Mouse (Mus musculus) forebrain, embryonic 14.5 days (tissue): ENCODE results near the gene Cdh1. TPM values are rescaled to one million over a fixed set of nuclear protein-coding genes. Genes with fewer than 3 reads are reported as not detected.

ENCODE experiments used
- ATAC-seq: fragments of 200-750 bp; cut with Nextera tagmentation; 2 replicates; pipeline ENCODE4 v1.8.0; 2017; ENCODE audit warnings: mild to moderate bottlenecking, moderate library complexity
- DNase-seq: peaks from one replicate; pipeline ENCODE4 v3.0.0-alpha.2; 2015; ENCODE audit warnings: low spot score
- H3K27ac ChIP-seq: fragments of 300-500 bp; sonication (generic); 2 replicates; pipeline ENCODE4 v1.5.1; 2014; ENCODE audit warnings: low read depth, mild to moderate bottlenecking, control low read depth, low read length, moderate library complexity
- H3K27me3 ChIP-seq: fragments of 300-500 bp; sonication (generic); replicated peaks from 2 replicates; pipeline ENCODE4 v1.6.1; 2014; ENCODE audit warnings: low read length, control low read depth, mixed read lengths; ENCODE audit not compliant: control insufficient read depth, insufficient read depth
- H3K36me3 ChIP-seq: fragments of 300-500 bp; sonication (generic); 2 replicates; pipeline ENCODE4 v1.6.1; 2014; ENCODE audit warnings: low read length, control low read depth; ENCODE audit not compliant: control insufficient read depth, insufficient read depth
- H3K4me1 ChIP-seq: fragments of 300-500 bp; sonication (generic); 2 replicates; pipeline ENCODE4 v1.6.1; 2014; ENCODE audit warnings: antibody characterized with exemption, low read length, control low read depth; ENCODE audit not compliant: control insufficient read depth, insufficient read depth
- H3K4me2 ChIP-seq: fragments of 300-500 bp; sonication (generic); 2 replicates; pipeline ENCODE4 v1.6.1; 2014; ENCODE audit warnings: mild to moderate bottlenecking, control low read depth, low read length
- H3K4me3 ChIP-seq: fragments of 300-500 bp; sonication (generic); 2 replicates; pipeline ENCODE4 v1.5.1; 2014; ENCODE audit warnings: low read depth, low read length, control low read depth
- H3K9ac ChIP-seq: fragments of 300-500 bp; sonication (generic); 2 replicates; pipeline ENCODE4 v1.6.1; 2014; ENCODE audit warnings: mild to moderate bottlenecking, low read length, control low read depth, moderate library complexity
- H3K9me3 ChIP-seq: fragments of 300-500 bp; sonication (generic); replicated peaks from 2 replicates; pipeline ENCODE4 v1.6.1; 2016; ENCODE audit warnings: low read length, control low read depth, mixed read lengths; ENCODE audit not compliant: control insufficient read depth
- WGBS: fragments of 180-500 bp; shearing (Covaris S2); extraction: QIAGEN DNeasy Blood & Tissue Kit; methylation state at CpG from one replicate; pipeline ENCODE4 v1.1.7; 2014; 5-methylcytosine and 5-hydroxymethylcytosine counted together
- polyA plus RNA-seq: library from polyadenylated mRNA; unstranded; fragments of >200 nt; fragmentation: Nextera tagmentation; extraction: Ambion mirVana; gene quantifications from 2 replicates; pipeline ENCODE4 v1.2.1, GENCODE M21; 2014

Cdh1 gene
- polyA plus RNA-seq, 1 experiment from 2014 or later: 1.9 TPM

DNA sequence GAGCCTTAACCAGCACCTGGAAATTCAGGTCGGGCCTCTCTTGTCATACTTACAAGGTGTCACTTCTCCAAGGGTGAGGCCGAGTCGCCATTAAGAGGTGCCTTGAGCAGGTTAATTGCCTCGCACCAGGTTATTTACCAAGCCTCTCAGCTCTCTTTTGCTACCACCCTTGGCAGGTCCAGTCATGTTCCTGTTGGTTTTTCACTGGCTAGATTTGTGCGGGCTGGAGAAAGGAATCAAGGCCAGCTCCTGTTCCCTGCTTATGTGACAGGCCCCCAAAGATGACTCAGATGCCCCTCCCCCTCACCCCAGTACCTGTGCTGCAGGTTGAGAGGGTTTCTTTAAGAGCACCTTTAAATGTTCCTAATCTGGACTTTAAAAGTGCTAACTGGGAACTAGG, 43.6 kb downstream of the Cdh1 start:
- Histone ChIP-seq H3K27ac (no peak overlapping the region), H3K9me3 (no peaks in the 10 kb centered on the region), H3K4me1 (no peaks in the 10 kb centered on the region), H3K4me3 (no peak overlapping the region), H3K27me3 (no peaks in the 10 kb centered on the region), H3K36me3 (no peaks in the 10 kb centered on the region), H3K4me2 (no peak overlapping the region), H3K9ac (no peak overlapping the region)
- 89% methylated on average over 5 of the region's 5 CpGs for WGBS
- ATAC-seq: no peak
- DNase-seq: no peak

DNA sequence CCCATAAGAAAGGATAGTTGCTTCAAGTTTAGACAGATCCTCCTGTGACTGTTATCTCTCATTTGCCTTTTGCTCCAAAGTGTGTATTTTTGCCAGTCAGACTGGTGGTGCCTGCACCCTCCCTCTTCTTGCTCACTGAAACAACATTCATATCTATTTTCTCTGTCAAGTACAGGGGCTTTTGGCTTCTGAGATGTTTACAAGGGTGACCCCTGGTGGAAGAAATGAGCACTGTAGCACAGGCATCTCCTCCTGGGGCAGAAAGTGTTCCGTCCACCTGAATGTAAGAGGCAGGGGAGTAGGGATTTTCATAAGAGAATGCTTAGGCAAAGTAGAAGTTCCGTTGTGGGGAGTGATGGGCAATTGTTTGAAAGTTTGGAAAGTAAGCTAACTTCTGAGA, 44.2 kb downstream of the Cdh1 start:
- Histone ChIP-seq H3K36me3 (no peaks in the 10 kb centered on the region), H3K4me2 (no peak overlapping the region), H3K27me3 (no peaks in the 10 kb centered on the region), H3K9me3 (no peaks in the 10 kb centered on the region), H3K9ac (no peak overlapping the region), H3K4me1 (no peaks in the 10 kb centered on the region), H3K27ac (no peak overlapping the region), H3K4me3 (no peak overlapping the region)
- DNase-seq (peak; percentile 83), ATAC-seq (0 out of 2 replicates have a peak, but pooled peaks have one; percentile 26)
- WGBS: 37% methylated on average over 2 of the region's 2 CpGs

DNA sequence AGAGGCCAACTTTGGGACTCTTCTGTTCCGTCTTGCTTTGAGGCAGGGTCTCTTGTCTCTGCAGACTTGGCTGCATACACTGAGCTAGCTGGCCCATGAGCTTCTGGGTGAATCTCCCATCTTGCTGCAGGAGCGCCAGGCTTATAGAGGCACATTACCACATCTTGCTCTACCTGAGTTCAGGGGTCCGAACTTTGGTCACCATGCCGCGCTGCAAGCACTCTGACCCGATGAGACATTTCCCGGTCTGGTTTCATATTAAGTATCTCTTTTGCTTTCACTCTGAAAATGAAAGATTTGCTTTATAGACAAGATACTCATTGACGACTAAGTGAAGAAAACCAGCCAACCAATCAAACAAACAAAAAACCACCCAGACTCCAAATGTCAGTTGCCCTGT, 45.3 kb downstream of the Cdh1 start:
- no peak overlapping the region for H3K4me3 ChIP-seq
- no peak overlapping the region for H3K9ac ChIP-seq
- H3K4me1 ChIP-seq: no peaks in the 10 kb centered on the region
- 91% methylated on average over 8 of the region's 8 CpGs for WGBS
- DNase-seq (no peak), ATAC-seq (no peak)
- no peaks in the 10 kb centered on the region for H3K36me3 ChIP-seq
- H3K4me2 ChIP-seq: no peak overlapping the region
- no peak overlapping the region for H3K27ac ChIP-seq
- H3K27me3 ChIP-seq: no peaks in the 10 kb centered on the region
- no peaks in the 10 kb centered on the region for H3K9me3 ChIP-seq

DNA sequence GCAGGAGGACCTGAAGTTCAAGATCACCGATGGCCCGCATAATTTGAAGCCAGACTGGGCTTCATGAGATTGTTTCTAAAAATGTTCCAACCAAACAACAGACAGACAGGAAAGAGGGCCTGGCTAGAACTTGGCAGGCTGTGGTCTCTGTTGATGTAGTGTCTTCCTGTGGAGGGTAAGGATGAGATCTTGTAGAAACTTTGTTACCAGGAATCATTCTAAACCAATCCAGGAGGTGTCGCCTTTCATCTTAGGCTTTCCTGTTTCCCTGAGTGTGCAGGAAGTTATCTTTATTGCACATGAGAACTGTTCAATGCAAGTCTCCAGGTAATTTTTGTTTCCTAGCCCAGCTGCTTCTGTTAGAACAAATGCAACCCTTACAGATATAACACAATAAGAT, 48.8 kb downstream of the Cdh1 start:
- H3K4me2 ChIP-seq: no peak overlapping the region
- no peaks in the 10 kb centered on the region for H3K27me3 ChIP-seq
- no peak overlapping the region for H3K27ac ChIP-seq
- H3K9ac ChIP-seq: no peak overlapping the region
- DNase-seq: no peak
- no peaks in the 10 kb centered on the region for H3K9me3 ChIP-seq
- WGBS: 95% methylated on average over 3 of the region's 3 CpGs
- H3K36me3 ChIP-seq: no peaks in the 10 kb centered on the region
- no peak overlapping the region for H3K4me3 ChIP-seq
- ATAC-seq: no peak
- H3K4me1 ChIP-seq: no peaks in the 10 kb centered on the region

DNA sequence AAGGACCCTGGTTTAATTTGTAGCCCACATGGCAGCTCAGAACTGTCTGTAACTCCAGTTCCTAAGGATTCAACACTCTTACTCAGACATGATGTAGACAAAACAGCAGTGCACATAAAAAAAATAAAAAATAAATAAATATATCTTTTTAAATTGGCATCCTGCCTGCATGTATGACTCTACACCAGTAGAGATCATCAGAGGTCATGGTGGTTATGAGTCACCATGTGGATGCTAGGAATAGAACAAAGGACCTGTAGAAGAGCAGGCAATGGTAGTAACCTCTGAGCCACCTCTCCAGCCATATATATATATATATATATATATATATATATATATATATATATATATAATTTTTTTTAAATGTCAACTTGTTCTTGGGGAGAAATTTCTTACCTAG, 52.9 kb downstream of the Cdh1 start:
- DNase-seq (no peak), ATAC-seq (no peak)
- Histone ChIP-seq H3K4me3 (no peak overlapping the region), H3K4me1 (no peaks in the 10 kb centered on the region), H3K4me2 (no peak overlapping the region), H3K9me3 (no peaks in the 10 kb centered on the region), H3K27me3 (no peaks in the 10 kb centered on the region), H3K36me3 (no peaks in the 10 kb centered on the region), H3K27ac (no peak overlapping the region), H3K9ac (no peak overlapping the region)

GRCm38 (mm10) chr8:106672786-106673185, 69.6 kb downstream of the Cdh1 start:
- Histone ChIP-seq H3K9me3 (no peaks in the 10 kb centered on the region), H3K4me3 (no peak overlapping the region), H3K9ac (no peak overlapping the region), H3K27ac (no peak overlapping the region), H3K4me2 (no peak overlapping the region), H3K27me3 (no peaks in the 10 kb centered on the region), H3K36me3 (no peaks in the 10 kb centered on the region), H3K4me1 (no peaks in the 10 kb centered on the region)
- WGBS: 58% methylated on average over 2 of the region's 2 CpGs
- DNase-seq: no peak
- ATAC-seq: no peak

GRCm38 (mm10) chr8:106674318-106674717, 71.2 kb downstream of the Cdh1 start:
- H3K4me3 ChIP-seq: no peak overlapping the region
- no peak overlapping the region for H3K4me2 ChIP-seq
- no peak overlapping the region for H3K9ac ChIP-seq
- H3K9me3 ChIP-seq: no peaks in the 10 kb centered on the region
- H3K36me3 ChIP-seq: no peaks in the 10 kb centered on the region
- no peak overlapping the region for H3K27ac ChIP-seq
- WGBS: 96% methylated on average over 15 of the region's 15 CpGs
- no peaks in the 10 kb centered on the region for H3K27me3 ChIP-seq
- no peaks in the 10 kb centered on the region for H3K4me1 ChIP-seq
- ATAC-seq (no peak), DNase-seq (no peak)

GRCm38 (mm10) chr8:106674894-106675293, 71.7 kb downstream of the Cdh1 start:
- H3K36me3 ChIP-seq: no peaks in the 10 kb centered on the region
- no peak overlapping the region for H3K4me3 ChIP-seq
- H3K4me2 ChIP-seq: no peak overlapping the region
- H3K27ac ChIP-seq: no peak overlapping the region
- no peaks in the 10 kb centered on the region for H3K27me3 ChIP-seq
- H3K4me1 ChIP-seq: no peaks in the 10 kb centered on the region
- no peaks in the 10 kb centered on the region for H3K9me3 ChIP-seq
- no peak for DNase-seq
- WGBS: 79% methylated on average over 8 of the region's 8 CpGs
- no peak overlapping the region for H3K9ac ChIP-seq
- no peak for ATAC-seq

DNA sequence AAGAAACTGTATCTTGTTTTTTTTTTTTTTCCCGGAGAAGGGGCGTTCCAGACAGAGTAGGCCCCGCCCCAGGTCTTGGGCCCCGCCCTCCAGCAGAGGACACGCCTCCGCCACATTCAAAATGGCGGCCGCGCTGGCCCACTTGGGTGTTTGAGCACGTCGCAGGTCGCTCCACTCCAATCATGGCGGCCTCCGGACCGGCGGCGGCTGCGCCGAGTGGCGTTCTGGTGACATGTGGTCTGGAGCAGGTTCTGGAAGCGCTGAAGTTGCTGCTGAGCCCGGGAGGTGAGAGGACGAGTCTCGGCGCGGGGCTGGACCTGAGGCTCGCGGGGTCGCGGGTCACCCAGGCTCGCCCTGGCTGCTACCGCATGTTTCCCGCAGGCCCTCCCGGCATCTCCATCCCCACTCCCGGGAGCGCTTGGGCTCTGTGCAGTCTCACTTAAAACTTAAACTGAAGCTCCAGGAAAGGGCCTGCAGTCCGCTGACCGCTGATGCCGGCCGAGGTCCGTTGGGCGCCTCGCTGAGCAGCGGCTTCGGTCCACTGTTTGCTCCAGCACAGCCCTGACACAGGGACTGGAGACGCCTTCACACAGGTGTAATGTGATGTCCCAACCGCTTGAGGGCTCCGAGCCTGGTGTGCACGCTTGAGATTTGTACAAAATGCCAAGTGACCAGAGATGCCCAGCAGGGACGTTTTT, 80.0 kb downstream of the Cdh1 start, which contains the start of gene Tango6:
Gene Tango6, plus strand, starts transcription at position 98 of the 698 bp plus-strand sequence.
- Histone ChIP-seq H3K4me2 (peak within 1 kb of the TSS; percentile 53), H3K27me3 (no peaks in the 10 kb centered on the region), H3K9me3 (no peaks in the 10 kb centered on the region), H3K27ac (peak within 1 kb of the TSS; percentile 87), H3K4me3 (peak within 1 kb of the TSS; percentile 64), H3K36me3 (no peaks in the 10 kb centered on the region), H3K4me1 (no peaks in the 10 kb centered on the region), H3K9ac (peak within 1 kb of the TSS; percentile 81)
- under 1% methylated on average over 49 of the region's 50 CpGs for WGBS
- DNase-seq: peak; percentile 91
- ATAC-seq: peak; percentile 97
